Mouse (Mus musculus) megakaryocyte, embryonic 14.5 days (primary cell): ENCODE results near the gene Mansc4. TPM values are rescaled to one million over a fixed set of nuclear protein-coding genes. Genes with fewer than 3 reads are reported as not detected.

Experiments
- H3K27me3 ChIP-seq: replicated peaks from 2 replicates; pipeline ENCODE3; 2012; ENCODE audit warnings: inconsistent platforms
- H3K36me3 ChIP-seq: replicated peaks from 2 replicates; pipeline ENCODE3; 2012; ENCODE audit warnings: low read length, inconsistent platforms, mixed read lengths
- H3K4me1 ChIP-seq: 2 replicates; pipeline ENCODE4 v1.6.1; 2012; ENCODE audit warnings: inconsistent platforms
- H3K4me3 ChIP-seq: replicated peaks from 2 replicates; pipeline ENCODE3; 2012; ENCODE audit warnings: moderate library complexity, mild to moderate bottlenecking, inconsistent platforms
- H3K9me3 ChIP-seq: 2 replicates; pipeline ENCODE4 v1.6.1; 2012; ENCODE audit warnings: inconsistent platforms
- FLI1 ChIP-seq: IDR thresholded peaks from 2 replicates; pipeline ENCODE4 v1.6.1; 2012; ENCODE audit warnings: low read length, inconsistent platforms, mixed read lengths
- GATA1 ChIP-seq: IDR thresholded peaks from 3 replicates; pipeline ENCODE4 v1.6.1; 2012; ENCODE audit warnings: mixed read lengths, low read length, inconsistent platforms, borderline replicate concordance
- polyA plus RNA-seq: library from polyadenylated mRNA; stranded (reverse); fragments of >175 nt; gene quantifications from 2 replicates; pipeline ENCODE4 v1.2.3, GENCODE M21; 2012; ENCODE audit warnings: low replicate concordance; ENCODE audit not compliant: insufficient read depth

The Mansc4 gene
- polyA plus RNA-seq, 1 experiment = not detected

DNA sequence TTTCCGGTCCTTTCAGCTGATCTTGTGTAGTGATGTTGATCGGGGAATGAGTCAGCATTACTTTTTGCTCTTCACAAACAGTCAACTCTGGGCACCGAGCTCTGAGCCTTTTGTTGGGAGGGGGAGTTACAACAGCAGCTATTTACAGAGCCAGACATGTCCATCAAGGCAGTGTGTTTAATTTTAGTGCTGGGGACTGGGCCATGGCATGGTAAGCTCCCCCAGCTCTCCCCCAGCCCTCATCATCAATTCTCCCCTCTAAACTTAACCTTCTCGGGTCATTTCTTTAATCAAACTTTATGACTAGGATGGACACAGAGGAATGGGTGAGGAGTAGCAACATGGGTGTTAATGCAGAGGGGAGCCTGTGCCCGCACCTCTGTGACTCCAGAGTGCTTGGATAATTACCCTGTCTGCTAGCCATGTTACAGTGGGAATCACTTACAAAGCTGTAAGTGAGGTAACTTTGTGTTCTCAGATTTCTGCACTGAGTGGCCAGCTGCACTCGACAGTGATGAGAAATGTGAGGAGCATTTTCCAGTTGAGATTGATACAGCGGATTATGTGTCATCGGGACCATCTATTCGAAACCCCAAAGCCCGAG, 31.4 kb downstream of the Mansc4 start:
- Histone ChIP-seq H3K27me3 (no peaks in the 10 kb centered on the region), H3K9me3 (no peaks in the 10 kb centered on the region), H3K4me1 (no peaks in the 10 kb centered on the region; the same call in 1 of the 2 replicates), H3K4me3 (no peak overlapping the region), H3K36me3 (peaks cover 97% of the 10 kb centered on the region)
- TF ChIP-seq GATA1 (no peak), FLI1 (no peak)

DNA sequence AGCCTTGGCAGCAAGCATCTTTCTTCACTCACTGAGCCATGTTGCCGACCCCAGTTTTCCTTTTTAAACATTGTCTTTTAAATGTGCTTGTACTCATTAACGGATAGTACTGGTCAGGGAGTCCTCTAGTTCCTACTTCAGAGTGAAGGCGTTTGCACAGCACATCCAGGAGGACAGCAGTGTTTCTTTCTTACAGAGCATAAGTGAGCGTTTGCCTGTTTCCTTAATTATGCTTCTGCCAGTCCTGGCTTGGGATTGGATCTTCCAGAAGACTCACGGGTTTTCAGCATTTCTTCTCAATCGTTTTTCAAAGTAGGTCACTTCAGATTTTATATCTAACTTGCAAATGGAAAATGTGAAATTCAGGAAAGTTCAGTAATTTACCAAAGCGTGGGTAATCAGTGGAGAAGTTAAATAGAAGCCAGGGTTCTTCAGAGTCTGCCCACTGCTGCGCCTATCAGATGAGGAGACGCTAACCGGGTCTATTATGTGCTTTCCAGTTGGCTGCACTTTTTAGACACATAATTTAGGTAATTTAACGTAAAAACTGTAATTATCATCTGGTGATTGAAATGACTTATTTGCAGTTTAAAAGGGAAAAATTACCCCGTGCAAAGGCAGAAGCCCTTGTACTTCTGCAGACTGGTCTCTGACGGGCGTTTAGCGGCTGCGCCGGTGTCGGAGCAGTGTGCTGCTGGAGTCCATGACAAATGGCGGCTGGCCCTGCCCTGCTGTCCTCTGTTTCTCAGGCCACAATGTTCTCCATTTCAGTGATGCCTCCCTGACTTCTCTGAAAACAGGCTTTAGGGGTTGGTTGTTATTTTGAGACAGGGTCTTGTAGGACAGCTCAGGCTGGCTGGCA, 32.8 kb downstream of the Mansc4 start:
- H3K36me3 ChIP-seq = peaks cover 97% of the 10 kb centered on the region

DNA sequence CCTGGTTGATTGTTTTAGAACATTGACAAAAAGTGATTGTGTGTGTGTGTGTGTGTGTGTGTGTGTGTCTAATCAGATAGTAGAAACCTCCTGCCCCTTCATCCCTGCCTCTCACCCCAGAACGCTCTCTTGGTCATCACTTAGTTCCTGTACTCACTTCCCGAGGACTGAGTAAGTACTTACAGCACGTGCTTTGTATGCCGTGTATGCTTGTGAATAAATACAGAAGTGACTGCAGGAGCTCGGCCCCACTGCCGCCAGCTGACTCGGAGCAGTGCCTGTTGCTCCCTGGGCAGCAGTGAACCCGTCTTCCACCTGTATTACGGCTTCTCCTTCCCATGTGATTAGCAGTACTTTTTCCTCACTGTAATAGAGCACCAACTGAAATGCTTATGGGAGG, 34.4 kb downstream of the Mansc4 start:
- H3K4me3 ChIP-seq = no peak overlapping the region
- peaks cover 98% of the 10 kb centered on the region for H3K36me3 ChIP-seq
- TF ChIP-seq FLI1 = no peak
- no peak for TF ChIP-seq GATA1
- no peaks in the 10 kb centered on the region for H3K27me3 ChIP-seq
- no peaks in the 10 kb centered on the region for H3K9me3 ChIP-seq
- H3K4me1 ChIP-seq = no peaks in the 10 kb centered on the region; the same call in 1 of the 2 replicates

More for the DNA sequence above, 32.8 kb downstream of the Mansc4 start:
- H3K4me1 ChIP-seq = no peaks in the 10 kb centered on the region; the same call in 1 of the 2 replicates
- H3K4me3 ChIP-seq = no peak overlapping the region
- H3K27me3 ChIP-seq = no peaks in the 10 kb centered on the region
- H3K9me3 ChIP-seq = no peaks in the 10 kb centered on the region
- TF ChIP-seq FLI1 (no peak), GATA1 (no peak)

DNA sequence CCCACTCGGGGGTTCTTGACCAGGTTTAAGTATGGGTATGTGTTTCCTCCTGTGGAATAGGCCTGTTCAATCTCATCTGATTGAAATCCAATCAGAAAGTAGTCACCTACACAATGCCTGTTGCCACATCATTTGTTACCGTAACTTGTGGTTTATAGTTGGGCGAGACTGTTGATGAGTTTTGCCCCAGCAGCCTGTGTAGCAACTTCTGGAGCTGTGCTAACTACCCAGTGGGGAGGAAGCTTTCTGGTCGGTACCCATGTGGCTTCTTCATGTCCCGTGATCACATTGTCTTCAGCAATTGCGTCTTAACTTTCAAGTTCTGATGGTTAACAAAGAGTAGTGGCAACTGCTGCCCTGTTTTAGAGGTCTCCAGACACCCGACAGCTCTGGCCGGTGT, 35.2 kb downstream of the Mansc4 start:
- Histone ChIP-seq H3K9me3 (no peaks in the 10 kb centered on the region), H3K27me3 (no peaks in the 10 kb centered on the region), H3K4me1 (no peaks in the 10 kb centered on the region; the same call in 1 of the 2 replicates), H3K4me3 (no peak overlapping the region), H3K36me3 (peaks cover 98% of the 10 kb centered on the region)
- TF ChIP-seq GATA1 (no peak), FLI1 (no peak)

DNA sequence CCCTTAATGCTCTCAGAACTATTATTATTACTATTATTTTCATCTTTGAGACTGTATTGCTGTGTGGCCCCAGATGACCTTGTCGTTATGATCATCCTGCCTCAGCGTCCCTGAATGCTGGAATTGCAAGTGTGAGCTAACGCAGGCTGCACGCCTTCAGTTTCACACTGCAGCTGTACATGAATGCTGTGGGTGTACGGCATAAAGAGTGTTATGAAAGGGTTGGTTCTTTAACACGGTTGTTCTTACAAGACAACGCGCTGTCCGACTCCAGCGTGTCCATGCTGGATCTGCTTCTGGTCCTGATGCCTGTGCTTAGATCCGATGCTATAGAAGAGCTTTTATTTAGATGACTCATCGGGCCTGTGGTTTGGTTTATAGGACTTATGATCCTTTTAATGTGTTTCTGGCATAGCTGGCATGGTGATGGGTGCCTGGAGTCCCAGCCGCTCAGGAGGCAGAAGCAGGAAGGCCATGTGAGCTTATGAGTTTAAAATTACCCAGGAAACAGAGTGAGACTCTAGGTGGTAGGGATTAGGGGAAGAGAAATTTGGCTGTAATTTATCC, 37.5 kb downstream of the Mansc4 start:
- TF ChIP-seq GATA1 (no peak), FLI1 (no peak)
- Histone ChIP-seq H3K36me3 (peaks cover 82% of the 10 kb centered on the region), H3K4me3 (no peak overlapping the region), H3K9me3 (no peaks in the 10 kb centered on the region), H3K27me3 (no peaks in the 10 kb centered on the region), H3K4me1 (peaks cover 7% of the 10 kb centered on the region)

DNA sequence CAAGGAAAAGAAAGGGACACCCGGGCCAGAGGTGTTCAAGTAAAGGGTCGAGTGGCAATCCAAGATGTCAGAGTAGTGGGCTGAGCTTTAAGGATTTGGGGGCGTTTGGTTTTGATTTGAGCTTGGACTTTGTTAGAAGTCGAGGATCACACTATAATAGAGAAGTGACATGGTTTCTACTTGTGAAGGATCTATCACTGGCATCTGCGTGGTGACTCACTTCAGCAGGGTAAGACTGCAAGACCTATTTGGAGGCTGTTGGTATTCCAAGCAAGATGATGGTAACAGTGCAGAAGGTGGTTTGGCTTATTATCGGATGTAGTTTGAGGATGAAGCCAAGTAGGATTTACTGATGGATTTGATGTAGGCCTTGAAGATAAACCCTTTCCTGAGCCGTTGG, 43.2 kb downstream of the Mansc4 start:
- no peak for TF ChIP-seq GATA1
- TF ChIP-seq FLI1 = no peak
- H3K4me3 ChIP-seq = peak overlapping the region; percentile 98

DNA sequence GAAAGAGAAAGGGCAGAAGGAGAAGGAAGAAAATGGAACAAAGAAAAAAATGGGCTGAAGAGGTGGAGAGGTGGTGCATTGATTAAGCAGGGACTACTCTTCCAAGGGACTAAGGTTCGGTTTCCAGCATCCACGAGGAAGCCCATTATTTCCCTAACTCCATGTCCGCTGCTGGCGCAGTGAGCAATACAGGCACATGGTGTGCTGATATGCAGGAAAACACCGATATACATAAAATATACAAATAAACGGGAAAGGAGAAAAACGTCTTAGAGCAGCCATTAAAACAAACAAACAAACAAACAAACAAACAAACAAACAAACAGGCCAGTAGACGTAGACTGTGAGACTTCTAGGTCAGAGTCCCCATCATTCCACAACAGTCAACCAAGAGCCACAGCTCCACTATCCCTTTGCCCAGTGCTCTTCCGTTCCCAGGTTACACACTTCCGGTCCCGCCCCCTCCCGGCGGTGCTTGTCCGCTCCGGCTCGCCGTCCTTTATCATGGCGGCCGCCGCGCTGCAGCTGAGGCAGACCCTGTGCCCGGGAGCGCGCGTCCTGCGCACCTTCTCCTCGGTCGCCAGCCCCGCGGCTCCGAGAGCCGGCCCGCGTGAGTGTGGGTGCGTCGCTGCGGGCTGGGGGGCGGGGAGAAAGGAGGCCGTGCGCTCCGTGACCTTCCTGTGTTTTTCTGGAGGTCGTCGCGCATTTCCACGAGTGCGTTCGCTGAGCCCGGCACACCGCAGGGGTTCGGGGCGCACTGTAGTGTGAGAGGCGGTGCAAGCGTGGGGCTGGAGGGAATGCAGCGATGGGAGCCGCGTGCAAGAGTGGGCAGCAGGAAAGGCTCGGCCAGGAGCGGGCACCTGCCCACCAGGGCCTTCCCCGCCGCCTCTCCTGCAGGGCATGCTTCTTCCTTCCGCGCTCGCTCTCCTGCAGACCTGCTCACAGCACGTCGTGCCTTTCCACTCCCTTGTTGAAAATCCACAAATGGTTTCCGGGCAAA, 44.2 kb downstream of the Mansc4 start, which contains the start of gene Mrps35:
Mrps35 (plus strand) TSS at position 474 of the 1,000 bp plus-strand sequence.
- Histone ChIP-seq H3K4me1 (peaks cover 20% of the 10 kb centered on the region), H3K4me3 (peak within 1 kb of the TSS; percentile 98), H3K36me3 (peaks cover 17% of the 10 kb centered on the region), H3K9me3 (no peaks in the 10 kb centered on the region), H3K27me3 (peaks cover 2% of the 10 kb centered on the region)
- TF ChIP-seq FLI1 (peak; percentile 88), GATA1 (no peak)

More for the DNA sequence above, 43.2 kb downstream of the Mansc4 start:
- peaks cover 2% of the 10 kb centered on the region for H3K27me3 ChIP-seq
- H3K36me3 ChIP-seq = peaks cover 27% of the 10 kb centered on the region
- no peaks in the 10 kb centered on the region for H3K9me3 ChIP-seq
- H3K4me1 ChIP-seq = peaks cover 20% of the 10 kb centered on the region

DNA sequence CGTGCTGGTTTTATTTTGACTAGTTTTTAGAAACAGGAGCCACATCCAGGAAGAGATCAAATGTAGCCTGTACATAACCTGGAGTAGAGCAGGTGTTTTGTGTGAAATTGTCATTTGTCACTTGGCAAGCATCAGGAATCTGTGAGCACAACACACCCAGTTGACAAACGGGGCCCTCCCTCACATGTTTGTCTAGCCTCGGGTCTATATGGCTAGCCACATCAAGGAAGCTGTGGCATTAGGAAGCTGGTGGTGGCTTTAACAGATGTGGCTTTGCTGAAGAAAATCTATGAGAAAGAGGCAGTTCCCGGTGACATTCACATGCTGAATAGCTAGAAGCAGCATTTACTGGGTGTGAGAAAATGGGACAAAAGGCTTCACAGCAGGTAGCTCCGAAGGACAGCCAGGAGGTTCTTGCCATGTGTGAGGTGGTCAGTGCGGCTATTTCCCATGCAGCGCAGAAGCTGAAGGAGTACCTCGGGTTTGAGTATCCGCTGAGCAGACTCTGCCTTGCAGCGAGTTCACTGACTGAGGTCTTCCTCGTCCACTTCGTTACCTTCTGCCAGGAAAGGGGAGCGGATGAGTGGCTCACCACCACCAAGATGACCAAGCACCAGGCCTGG, 54.4 kb downstream of the Mansc4 start, which contains the start of gene Rep15:
Rep15 (plus strand) TSS at position 282 of the 623 bp plus-strand sequence.
- peaks cover 58% of the 10 kb centered on the region for H3K36me3 ChIP-seq
- TF ChIP-seq FLI1 (no peak), GATA1 (no peak)
- H3K9me3 ChIP-seq = no peaks in the 10 kb centered on the region
- no peaks in the 10 kb centered on the region for H3K4me1 ChIP-seq
- no peaks in the 10 kb centered on the region for H3K27me3 ChIP-seq
- H3K4me3 ChIP-seq = no peak within 1 kb of the TSS
